Mouse (Mus musculus) neutrophil, adult 59 days (primary cell): ENCODE results near the gene Fibp. TPM values are rescaled to one million over a fixed set of nuclear protein-coding genes. Genes with fewer than 3 reads are reported as not detected.

Source experiments
- total RNA-seq, 2 experiments: library from RNA; stranded (reverse); gene quantifications; 1 replicate in 1 of 2; 2 replicates in 1 of 2; pipeline ENCODE4 v1.2.4; 2023

The Fibp gene
- total RNA-seq = 10 to 100 TPM; 51.1 to 59.5 TPM

GRCm38 (mm10) chr19:5460465-5460911 is at the start of gene Fibp:
TSS of gene Fibp (plus strand) at chr19:5460615.

DNA sequence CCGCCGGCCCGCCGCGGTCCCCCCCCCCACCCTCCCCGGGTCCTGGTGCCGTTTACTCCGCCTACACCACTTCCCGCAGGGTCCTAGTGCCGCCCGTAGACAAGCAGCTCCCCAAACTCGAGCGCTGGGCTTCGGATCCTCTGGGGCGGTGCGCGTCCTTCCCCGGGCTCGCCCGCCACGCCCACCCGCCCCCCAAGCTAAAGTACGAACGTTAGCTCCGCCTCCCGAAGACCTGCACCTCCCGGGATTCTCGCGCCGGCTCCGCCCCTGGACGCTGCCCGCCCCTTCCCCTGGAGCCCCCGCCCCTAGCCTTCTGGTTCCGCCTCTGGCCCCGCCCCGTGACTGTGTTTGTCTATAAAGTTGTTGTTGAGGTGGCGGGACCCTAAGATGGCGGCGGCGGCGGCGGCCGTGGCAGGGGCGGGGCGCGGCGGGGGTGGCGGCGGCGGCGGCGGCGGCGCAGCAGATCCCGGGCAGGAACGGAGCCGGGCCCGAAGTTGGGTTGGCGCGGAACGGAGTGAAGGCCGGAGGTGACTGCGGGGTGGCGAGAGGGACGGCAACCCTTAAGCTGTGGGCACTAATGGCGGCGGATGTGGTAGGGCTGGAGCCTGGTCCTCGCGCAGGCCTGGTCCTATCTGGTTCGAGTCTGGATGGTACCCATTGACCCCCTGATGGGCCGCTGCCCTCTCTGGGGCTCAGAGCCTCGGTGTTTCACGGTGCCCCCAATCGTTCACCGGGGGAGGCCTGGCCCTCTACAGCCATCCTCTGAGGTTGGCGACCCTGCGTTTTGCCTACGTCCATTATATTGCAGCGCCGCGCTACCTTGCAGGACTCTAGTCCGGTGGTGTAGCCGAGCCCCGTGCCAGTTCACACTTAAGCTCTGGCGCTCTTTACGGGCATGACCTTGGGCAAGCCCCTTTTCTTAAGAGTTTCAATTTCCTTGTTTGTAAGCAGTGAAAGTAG is 35.4 kb upstream of the Fibp start, which contains the start of the genes Drap1 and AI837181:
Gene Drap1 (minus strand): TSS at position 198 of the 960 bp plus-strand sequence.
Gene AI837181 (plus strand): TSS at position 363 of the 960 bp plus-strand sequence.

GRCm38 (mm10) chr19:5447515-5448353 is 12.7 kb upstream of the Fibp start, which contains the start of gene Fosl1:
TSS of gene Fosl1 (plus strand) at chr19:5447547.

GRCm38 (mm10) chr19:5457746-5458442 is 2.5 kb upstream of the Fibp start, which contains the start of gene Ccdc85b:
TSS of gene Ccdc85b (minus strand) at chr19:5457894.

DNA sequence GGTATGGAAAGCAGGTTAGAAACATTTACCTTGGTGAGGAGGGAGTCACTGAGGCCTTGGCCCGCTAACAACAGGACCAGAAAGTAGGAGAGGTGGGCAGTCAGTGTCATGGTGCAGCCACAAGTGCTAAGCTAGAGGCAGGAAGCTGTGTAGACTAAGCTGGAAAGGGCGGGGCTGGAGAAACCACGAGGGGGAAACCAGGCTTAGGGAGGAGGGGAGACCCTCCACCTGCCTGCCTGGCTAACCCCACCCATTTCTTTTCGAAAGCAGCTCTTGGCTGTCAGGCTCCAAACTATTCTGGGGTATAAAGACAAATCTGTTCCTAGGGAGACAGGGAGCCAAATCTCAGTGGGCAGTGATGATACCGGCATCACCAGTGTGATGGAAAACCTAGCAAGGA is 8.0 kb downstream of the Fibp start, which contains the start of gene Ctsw:
Gene Ctsw (minus strand): TSS at position 134 of the 400 bp plus-strand sequence.

DNA sequence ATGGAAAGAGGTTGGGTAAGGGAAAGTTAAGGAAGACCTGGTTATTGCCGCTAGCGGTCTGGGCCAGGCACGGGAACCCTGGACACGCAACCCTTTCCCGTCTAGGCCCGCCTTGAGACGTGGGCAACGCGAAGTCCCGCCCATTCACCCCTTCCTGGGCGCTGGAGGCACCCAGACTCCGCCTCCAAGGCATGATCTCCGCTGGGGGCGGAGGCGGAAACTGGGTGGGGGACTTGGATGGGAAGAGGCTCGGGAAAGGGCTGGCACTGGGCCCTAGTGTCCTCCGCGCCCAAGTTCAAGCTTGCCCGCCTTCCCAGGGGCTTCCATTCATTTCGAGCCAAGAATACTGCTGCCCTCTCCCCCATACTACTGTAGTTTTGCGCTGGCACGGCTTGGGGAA is 13.3 kb downstream of the Fibp start, which contains the start of gene Efemp2:
Gene Efemp2 (plus strand): TSS at position 235 of the 400 bp plus-strand sequence.

GRCm38 (mm10) chr19:5487768-5488550 is 27.5 kb downstream of the Fibp start, which contains the start of gene Mus81:
TSS of gene Mus81 (minus strand) at chr19:5488402.

DNA sequence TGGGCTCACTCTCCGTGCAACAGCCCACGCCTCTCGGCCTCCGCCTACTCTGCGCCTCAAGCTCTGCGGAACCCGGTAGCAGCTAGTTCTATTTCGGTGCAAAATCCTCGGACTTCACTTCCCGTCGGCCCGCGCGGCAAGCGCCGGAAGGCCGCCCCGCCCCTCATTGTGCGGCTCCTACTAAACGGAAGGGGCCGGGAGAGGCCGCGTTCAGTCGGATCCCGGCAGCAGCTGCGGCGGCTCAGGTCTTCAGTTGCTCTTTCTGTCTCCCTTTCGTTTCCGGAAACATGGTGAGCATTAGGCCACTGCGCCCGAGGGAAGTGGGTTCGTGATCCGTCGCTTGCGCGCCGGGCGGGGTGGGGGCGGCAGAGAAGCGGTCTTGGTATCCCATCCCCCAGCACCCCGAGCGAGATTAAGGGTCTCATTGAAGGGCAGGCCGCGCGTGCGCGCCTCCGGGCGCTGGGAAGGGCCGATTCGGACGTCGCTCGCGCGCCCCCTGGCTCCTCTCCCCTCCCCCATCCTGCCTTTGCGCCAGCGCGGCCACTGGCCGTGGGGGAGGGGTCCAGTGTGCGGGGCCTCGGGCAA is 30.0 kb downstream of the Fibp start, which contains the start of gene Cfl1:
Gene Cfl1 (plus strand): TSS at position 143 of the 585 bp plus-strand sequence.

DNA sequence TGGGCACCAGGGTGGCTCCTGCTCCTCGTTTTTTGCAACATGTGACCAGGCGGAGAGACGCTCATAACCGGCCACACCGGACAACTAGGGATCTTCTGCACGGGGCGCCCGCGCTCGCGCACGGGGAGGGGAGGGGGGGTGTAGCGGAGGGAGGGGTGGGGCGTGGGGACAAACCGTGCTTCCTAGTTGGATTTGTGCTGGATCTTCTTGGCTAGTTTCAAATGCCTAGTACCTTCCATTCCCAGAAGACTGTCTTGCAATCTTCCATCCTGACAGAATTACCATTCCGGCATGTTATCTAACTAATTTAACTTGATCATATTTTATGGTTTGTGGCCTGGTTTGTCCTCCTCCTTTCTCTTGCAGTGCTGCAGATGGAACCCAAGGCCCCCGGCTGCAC is 43.3 kb downstream of the Fibp start, which contains the start of gene 1700020D05Rik:
Gene 1700020D05Rik (minus strand): TSS at position 101 of the 400 bp plus-strand sequence.

DNA sequence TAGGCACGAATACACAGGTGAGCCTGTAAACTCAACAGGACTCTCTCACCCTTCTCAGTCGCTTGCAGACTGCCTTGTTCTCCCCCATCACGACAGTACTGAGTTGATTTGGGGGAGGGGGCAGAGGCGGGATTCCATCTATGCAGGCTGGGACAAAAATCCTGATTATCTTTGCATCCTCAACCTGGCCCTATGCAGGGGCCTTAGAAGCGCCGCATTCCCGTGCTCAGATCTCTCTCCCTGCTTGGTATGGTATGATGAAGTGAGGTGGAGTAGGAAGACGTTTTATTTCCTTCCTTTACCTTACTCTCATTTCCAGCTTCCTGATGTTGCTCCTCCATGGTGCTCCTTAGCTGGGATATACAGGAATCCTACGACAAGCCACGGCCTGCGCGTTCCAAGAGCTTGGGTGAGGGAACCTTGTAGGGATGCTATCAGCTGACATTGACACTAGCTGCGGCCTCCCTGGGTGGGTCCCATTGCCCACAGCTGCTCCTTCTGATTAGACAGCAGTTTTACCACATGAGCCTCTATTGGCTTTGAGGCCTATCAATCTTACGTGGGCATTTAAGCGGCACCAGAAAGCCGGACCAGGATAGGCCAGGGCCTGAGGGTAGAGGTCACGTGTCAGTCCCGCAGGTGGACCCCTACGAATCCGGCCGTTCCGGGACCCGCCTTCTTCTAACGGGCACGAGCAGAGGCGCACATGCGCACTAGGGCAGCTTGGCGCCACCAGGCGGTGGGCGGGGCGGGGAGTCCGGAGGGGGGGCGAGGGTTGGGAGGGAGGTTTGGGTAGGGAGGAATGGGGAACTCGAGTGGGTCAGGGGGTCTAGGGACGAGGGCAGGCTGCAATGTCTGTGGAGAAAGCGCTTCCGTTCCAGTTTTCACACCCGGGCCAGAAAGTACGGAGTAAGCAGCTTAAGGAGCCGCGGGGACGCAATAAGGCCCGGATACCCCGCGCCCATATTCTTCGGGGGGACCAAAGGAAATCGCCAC is 49.9 kb downstream of the Fibp start, which contains the start of gene Snx32:
Gene Snx32 (minus strand): TSS at position 508 of the 996 bp plus-strand sequence.

Other genes with a start within 250 kb of the Fibp start
- gene Pacs1, start 187.5 kb upstream of the Fibp start, total RNA-seq = 100 to 1,000 TPM; 105 to 106 TPM
- 100 to 1,000 TPM; 199 to 214 TPM for gene Sf3b2, start 165.2 kb upstream of the Fibp start, total RNA-seq
- not detected for gene Gal3st3, start 162.3 kb upstream of the Fibp start, total RNA-seq
- not detected for gene Catsper1, start 124.9 kb upstream of the Fibp start, total RNA-seq
- gene Cst6, start 111.0 kb upstream of the Fibp start, total RNA-seq = not detected
- gene Eif1ad, start 93.9 kb upstream of the Fibp start, total RNA-seq = 10 to 100 TPM; 21.3 to 25.1 TPM
- gene Banf1, start 93.4 kb upstream of the Fibp start, total RNA-seq = 10 to 100 TPM; 65.2 to 82.5 TPM
- gene Sart1, start 71.9 kb upstream of the Fibp start, total RNA-seq = 10 to 100 TPM; 96.2 to 98.5 TPM
- under 1 TPM in 1 of 2 experiments, not detected in 1; 0.20 TPM for gene Tsga10ip, start 58.1 kb upstream of the Fibp start, total RNA-seq
- 100 to 1,000 TPM; 122 to 124 TPM for gene Drap1, start 35.6 kb upstream of the Fibp start, total RNA-seq
- 10 to 100 TPM; 38.8 to 44.7 TPM for gene AI837181, start 35.5 kb upstream of the Fibp start, total RNA-seq
- gene Fosl1, start 13.1 kb upstream of the Fibp start, total RNA-seq = 10 to 100 TPM; 47.9 to 66.9 TPM
- gene Ccdc85b, start 2.7 kb upstream of the Fibp start, total RNA-seq = 1 to 10 TPM; 1.3 to 2.1 TPM
- under 1 TPM; 0.69 to 0.79 TPM for gene Ctsw, start 7.9 kb downstream of the Fibp start, total RNA-seq
- 1 to 10 TPM in 1 of 2 experiments, under 1 TPM in 1; 0.20 to 1.2 TPM for gene Efemp2, start 13.3 kb downstream of the Fibp start, total RNA-seq
- gene Mus81, start 27.8 kb downstream of the Fibp start, total RNA-seq = 10 to 100 TPM; 19.9 to 20.9 TPM
- gene Cfl1, start 29.8 kb downstream of the Fibp start, total RNA-seq = 1,000 to 10,000 TPM; 1,662 to 1,728 TPM
- gene 1700020D05Rik, start 43.2 kb downstream of the Fibp start, total RNA-seq = 1 to 10 TPM in 1 of 2 experiments, under 1 TPM in 1; 0.88 to 1.6 TPM
- 1 to 10 TPM; 3.6 to 4.3 TPM for gene Snx32, start 49.9 kb downstream of the Fibp start, total RNA-seq
- gene Ovol1, start 100.0 kb downstream of the Fibp start, total RNA-seq = under 1 TPM in 1 of 2 experiments, not detected in 1; 0.13 TPM
- gene Ap5b1, start 107.4 kb downstream of the Fibp start, total RNA-seq = 10 to 100 TPM; 69.1 to 69.3 TPM
- 100 to 1,000 TPM; 158 to 174 TPM for gene Rnaseh2c, start 141.3 kb downstream of the Fibp start, total RNA-seq
- 10 to 100 TPM; 81.3 to 83.8 TPM for gene Kat5, start 149.6 kb downstream of the Fibp start, total RNA-seq
- 10 to 100 TPM; 73.0 to 88.9 TPM for gene Rela, start 176.9 kb downstream of the Fibp start, total RNA-seq
- gene Sipa1, start 203.1 kb downstream of the Fibp start, total RNA-seq = 100 to 1,000 TPM; 212 to 218 TPM
- gene Map3k11, start 228.1 kb downstream of the Fibp start, total RNA-seq = 10 to 100 TPM; 86.5 to 87.3 TPM
- gene Pcnx3, start 228.3 kb downstream of the Fibp start, total RNA-seq = 10 to 100 TPM; 68.8 to 83.2 TPM
- gene Kcnk7, start 243.8 kb downstream of the Fibp start, total RNA-seq = not detected